Mouse (Mus musculus) E14TG2a.4 (cell line): ENCODE results near the gene Rock2.

Source experiments
- CTCF ChIP-seq: conservative IDR thresholded peaks from 2 replicates; pipeline ENCODE4 v1.5.1; 2014; ENCODE audit warnings: low read length
- NANOG ChIP-seq: IDR thresholded peaks from 2 replicates; pipeline ENCODE4 v1.6.1; 2014; ENCODE audit warnings: borderline replicate concordance, low read length, mixed read lengths
- POU5F1 ChIP-seq: IDR thresholded peaks from 2 replicates; pipeline ENCODE4 v1.6.1; 2014; ENCODE audit warnings: low read length, borderline replicate concordance

GRCm38 (mm10) chr12:16868618-16869017 lies 26.1 kb upstream of the Rock2 start:
- TF ChIP-seq CTCF, result no peak
- no peak for TF ChIP-seq POU5F1
- no peak for TF ChIP-seq NANOG
